ENCODE assay signal across 8 mouse cellular contexts in genomic region chr7:98103942-98104292, GRCm38 (mm10). TPM values are rescaled to one million over a fixed set of nuclear protein-coding genes. Genes with fewer than 3 reads are reported as not detected.
DNase-seq lines count a peak whose midpoint lies in the region; ATAC-seq lines count a peak whose summit lies in the region.
"Had no signal": no experiment of that assay in that cellular context is flagged by ENCODE, and none has a peak within 500 bp of the region (broad histone marks: within the 10 kb centered on the region; RNA-seq: fewer than 3 reads in every experiment).

No protein-coding gene starts in this region.

- no peak overlapping the region for H3K4me2 ChIP-seq in kidney, embryonic 15.5 days
- H3K4me2 ChIP-seq in heart, embryonic 12.5 days: 0 out of 2 replicates have a peak overlapping the region, but pooled peaks have one; percentile 53
- no peak overlapping the region for H3K4me2 ChIP-seq in liver, embryonic 12.5 days

- no peak for DNase-seq in kidney, postnatal 36 days
- DNase-seq in embryonic facial prominence, embryonic 10.5 days (ENCODE audit: low spot score): no peak
- no peak for DNase-seq in c-Kit-positive CD71-positive TER-119-positive erythroid progenitor cells, embryonic 14.5 days (ENCODE audit: low spot score)
- DNase-seq in adrenal gland, postnatal 4 days (ENCODE audit: low spot score in 2 of 2): no peak

- H3K4me1 ChIP-seq in kidney, embryonic 15.5 days: peaks cover 40% of the 10 kb centered on the region
- H3K4me1 ChIP-seq in embryonic facial prominence, embryonic 10.5 days: peaks cover 30% of the 10 kb centered on the region
- H3K4me1 ChIP-seq in heart, embryonic 12.5 days (replicated peaks): peaks cover 23% of the 10 kb centered on the region
- peaks cover 21% of the 10 kb centered on the region for H3K4me1 ChIP-seq in liver, embryonic 12.5 days

- H3K27me3 ChIP-seq in kidney, embryonic 15.5 days: no peaks in the 10 kb centered on the region
- no peaks in the 10 kb centered on the region for H3K27me3 ChIP-seq in embryonic facial prominence, embryonic 10.5 days (replicated peaks; ENCODE audit: low read depth, poor library complexity, severe bottlenecking)
- no peaks in the 10 kb centered on the region for H3K27me3 ChIP-seq in heart, embryonic 12.5 days (replicated peaks)
- 0 out of 2 replicates have a peak, but pooled peaks cover 3% of the 10 kb centered on the region for H3K27me3 ChIP-seq in liver, embryonic 12.5 days (replicated peaks)

- H3K9me3 ChIP-seq in kidney, embryonic 15.5 days (replicated peaks): no peaks in the 10 kb centered on the region
- H3K9me3 ChIP-seq in embryonic facial prominence, embryonic 10.5 days: no peaks in the 10 kb centered on the region
- H3K9me3 ChIP-seq in heart, embryonic 12.5 days (replicated peaks): no peaks in the 10 kb centered on the region
- H3K9me3 ChIP-seq in liver, embryonic 12.5 days (replicated peaks): no peaks in the 10 kb centered on the region

- H3K36me3 ChIP-seq in kidney, embryonic 15.5 days: no peaks in the 10 kb centered on the region
- no peaks in the 10 kb centered on the region for H3K36me3 ChIP-seq in embryonic facial prominence, embryonic 10.5 days (replicated peaks)
- no peaks in the 10 kb centered on the region for H3K36me3 ChIP-seq in heart, embryonic 12.5 days
- no peaks in the 10 kb centered on the region for H3K36me3 ChIP-seq in liver, embryonic 12.5 days

- no peak overlapping the region for H3K4me3 ChIP-seq in kidney, embryonic 15.5 days (replicated peaks)
- H3K4me3 ChIP-seq in embryonic facial prominence, embryonic 10.5 days: no peak overlapping the region
- no peak overlapping the region for H3K4me3 ChIP-seq in heart, embryonic 12.5 days
- no peak overlapping the region for H3K4me3 ChIP-seq in liver, embryonic 12.5 days

- H3K27ac ChIP-seq in kidney, embryonic 15.5 days: peak overlapping the region; percentile 78
- peak overlapping the region; percentile 44 for H3K27ac ChIP-seq in embryonic facial prominence, embryonic 10.5 days (replicated peaks)
- H3K27ac ChIP-seq in heart, embryonic 12.5 days (ENCODE audit: poor library complexity, severe bottlenecking): peak overlapping the region; percentile 50
- H3K27ac ChIP-seq in liver, embryonic 12.5 days: peak overlapping the region; percentile 71

- ATAC-seq in kidney, embryonic 15.5 days (replicated peaks; ENCODE audit: low FRiP score): no peak
- no peak; the same call in 1 of the 2 replicates for ATAC-seq in heart, embryonic 12.5 days (ENCODE audit: insufficient number of reproducible peaks, low FRiP score)
- no peak for ATAC-seq in liver, embryonic 12.5 days

- no peak overlapping the region for H3K9ac ChIP-seq in kidney, embryonic 15.5 days
- no peak overlapping the region for H3K9ac ChIP-seq in heart, embryonic 12.5 days
- H3K9ac ChIP-seq in liver, embryonic 12.5 days: no peak overlapping the region

- WGBS in kidney, embryonic 15.5 days: 57% methylated on average over 5 of the region's 5 CpGs
- 79% methylated on average over 5 of the region's 5 CpGs for WGBS in embryonic facial prominence, embryonic 10.5 days
- 18% methylated on average over 5 of the region's 5 CpGs for whole genome bisulfite sequencing in heart, embryonic 12.5 days
- WGBS in liver, embryonic 12.5 days (ENCODE audit: insufficient replicate concordance): 70% methylated on average over 5 of the region's 5 CpGs

RNA-seq across cellular contexts. Expression of gene Myo7a, which starts 15.4 kb away (rescaled TPM):
- polyA plus RNA-seq in kidney, embryonic 15.5 days (2015; fragmentation: Nextera tagmentation; extraction: Ambion mirVana): 14.4 and 15.4 TPM in 2 replicates
- polyA plus RNA-seq in embryonic facial prominence, embryonic 10.5 days (2016; fragmentation: Nextera tagmentation; extraction: Ambion mirVana): 20.4 and 21.8 TPM in 2 replicates
- 13.6 and 14.4 TPM in 2 replicates for polyA plus RNA-seq in heart, embryonic 12.5 days (2016; fragmentation: Nextera tagmentation; extraction: Ambion mirVana)
- 14.4 TPM in 2 replicates for polyA plus RNA-seq in liver, embryonic 12.5 days (2016; fragmentation: Nextera tagmentation; extraction: Ambion mirVana)
- total RNA-seq in adrenal gland, postnatal 4 days (2021): 100 to 1,000 TPM; 132 to 153 TPM

RNA-seq across cellular contexts. Expression of gene Omp, which starts 41.4 kb away (rescaled TPM):
- polyA plus RNA-seq in kidney, embryonic 15.5 days (2015; fragmentation: Nextera tagmentation; extraction: Ambion mirVana): 0.39 and 0.60 TPM in 2 replicates
- 0.18 TPM in 1 of 2 replicates, not detected in the other for polyA plus RNA-seq in embryonic facial prominence, embryonic 10.5 days (2016; fragmentation: Nextera tagmentation; extraction: Ambion mirVana)
- 0.19 and 0.20 TPM in 2 replicates for polyA plus RNA-seq in heart, embryonic 12.5 days (2016; fragmentation: Nextera tagmentation; extraction: Ambion mirVana)
- 0.89 TPM in 2 replicates for polyA plus RNA-seq in liver, embryonic 12.5 days (2016; fragmentation: Nextera tagmentation; extraction: Ambion mirVana)
- total RNA-seq in adrenal gland, postnatal 4 days (2021): 1 to 10 TPM in 1 of 2 experiments, under 1 TPM in 1; 0.79 to 1.3 TPM
- polyA plus RNA-seq: forebrain, embryonic 11.5 days had no signal
